Mouse (Mus musculus) ES-E14 (cell line): ENCODE results near the gene Gm49380.

Experiments
- HCFC1 ChIP-seq: IDR thresholded peaks from 2 replicates; pipeline ENCODE4 v1.6.1; 2012; ENCODE audit warnings: low read length, inconsistent platforms, borderline replicate concordance; ENCODE audit not compliant: insufficient read depth
- ZC3H11A ChIP-seq: IDR thresholded peaks from 2 replicates; pipeline ENCODE4 v1.6.1; 2012; ENCODE audit warnings: low read depth, mild to moderate bottlenecking, inconsistent platforms, low read length, borderline replicate concordance
- ZNF384 ChIP-seq: IDR thresholded peaks from 2 replicates; pipeline ENCODE4 v1.6.1; 2012; ENCODE audit warnings: low read depth, low read length, inconsistent platforms

DNA sequence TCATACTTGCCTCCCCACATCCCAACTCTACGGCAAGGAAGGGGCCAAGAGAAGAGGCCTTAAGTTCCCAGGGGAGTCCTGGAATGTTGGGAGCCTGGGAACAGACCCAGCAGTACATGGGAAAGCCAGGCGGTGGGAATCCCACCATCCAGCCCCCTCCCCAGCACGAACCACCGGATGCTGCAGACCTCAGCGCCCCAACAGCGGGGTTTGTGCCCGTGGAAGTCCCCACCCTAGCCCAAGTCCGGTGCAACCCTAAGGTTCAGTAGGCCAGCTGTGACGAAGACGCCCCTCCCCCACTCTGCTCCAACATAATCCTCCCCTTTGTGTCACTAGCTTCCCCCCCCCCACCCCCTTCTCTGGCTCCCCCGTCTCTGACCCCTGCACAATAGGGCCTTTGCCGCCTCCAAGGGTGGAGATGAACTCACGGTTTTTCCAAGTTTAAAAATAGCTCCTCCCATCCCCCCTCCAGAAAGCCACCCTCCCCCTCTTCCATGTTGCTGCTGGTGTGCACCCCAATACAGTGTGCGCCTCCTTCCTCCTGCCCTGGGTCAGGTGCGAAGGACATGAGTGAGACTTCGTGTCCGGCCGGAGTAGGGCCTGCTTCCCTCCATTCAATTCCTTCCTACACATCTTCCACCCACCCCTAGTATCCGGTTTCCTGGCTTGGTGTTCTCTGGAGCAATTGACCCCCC is 17.4 kb upstream of the Gm49380 start:
- TF ChIP-seq HCFC1, result no peak
- no peak for TF ChIP-seq ZNF384
- no peak for TF ChIP-seq ZC3H11A
